Mouse (Mus musculus): ENCODE results near the gene Actr2. TPM values are rescaled to one million over a fixed set of nuclear protein-coding genes. Genes with fewer than 3 reads are reported as not detected.

The Actr2 gene
- polyA plus RNA-seq, 1 experiment = 30.2 TPM

GRCm38 (mm10) chr11:20133721-20134120 lies 21.0 kb upstream of the Actr2 start:
- Histone ChIP-seq H3ac (ENCODE audit: control insufficient read depth, insufficient read length) (no peak overlapping the region), H3K4me3 (no peak overlapping the region), H3K4me2 (ENCODE audit: low read depth) (no peak overlapping the region), H3K36me3 (ENCODE audit: control insufficient read depth, insufficient read depth) (no peaks in the 10 kb centered on the region), H3K79me2 (ENCODE audit: control insufficient read depth, insufficient read depth) (no peaks in the 10 kb centered on the region), H3K27me3 (ENCODE audit: control insufficient read depth, insufficient read depth, insufficient read length) (no peaks in the 10 kb centered on the region)
- TF ChIP-seq POLR2AphosphoS2 (IDR thresholded peaks at IDR 0.05; ENCODE audit: insufficient read length, low read depth) (no peak), TCF12 (IDR thresholded peaks at IDR 0.05; ENCODE audit: insufficient read depth, poor library complexity, severe bottlenecking) (no peak), MYOD1 (IDR thresholded peaks at IDR 0.05; ENCODE audit: control insufficient read depth in 1 of 3, insufficient read length in 2 of 3, low read depth in 2 of 3) (no peak), MAX (IDR thresholded peaks at IDR 0.05; ENCODE audit: low read depth) (no peak), MYOG (IDR thresholded peaks at IDR 0.05; ENCODE audit: control insufficient read depth in 1 of 3, insufficient read depth in 1 of 3, insufficient read length in 2 of 3, low read depth in 2 of 3) (no peak), E2F4 (IDR thresholded peaks at IDR 0.05; ENCODE audit: insufficient read depth) (no peak), USF1 (IDR thresholded peaks at IDR 0.05; ENCODE audit: low read depth) (no peak), CEBPB (IDR thresholded peaks at IDR 0.05; ENCODE audit: insufficient read depth, poor library complexity, severe bottlenecking) (no peak), REST (IDR thresholded peaks at IDR 0.05; ENCODE audit: insufficient read depth, insufficient read length) (no peak), SRF (IDR thresholded peaks at IDR 0.05; ENCODE audit: control insufficient read depth, insufficient read length, low read depth) (no peak), POLR2A (IDR thresholded peaks at IDR 0.05; ENCODE audit: insufficient read length, low read depth) (no peak), TCF3 (IDR thresholded peaks at IDR 0.05; ENCODE audit: insufficient read length, low read depth) (no peak)

GRCm38 (mm10) chr11:20132955-20133562 lies 20.3 kb upstream of the Actr2 start:
- H3K4me3 ChIP-seq = no peak overlapping the region
- H3ac ChIP-seq (ENCODE audit: control insufficient read depth, insufficient read length) = no peak overlapping the region
- TF ChIP-seq USF1 (IDR thresholded peaks at IDR 0.05; ENCODE audit: low read depth) (no peak), SRF (IDR thresholded peaks at IDR 0.05; ENCODE audit: control insufficient read depth, insufficient read length, low read depth) (no peak), MYOG (IDR thresholded peaks at IDR 0.05; ENCODE audit: control insufficient read depth in 1 of 3, insufficient read depth in 1 of 3, insufficient read length in 2 of 3, low read depth in 2 of 3) (no peak), POLR2A (IDR thresholded peaks at IDR 0.05; ENCODE audit: insufficient read length, low read depth) (no peak), E2F4 (IDR thresholded peaks at IDR 0.05; ENCODE audit: insufficient read depth) (no peak), MYOD1 (IDR thresholded peaks at IDR 0.05; ENCODE audit: control insufficient read depth in 1 of 3, insufficient read length in 2 of 3, low read depth in 2 of 3) (no peak), TCF3 (IDR thresholded peaks at IDR 0.05; ENCODE audit: insufficient read length, low read depth) (no peak), MAX (IDR thresholded peaks at IDR 0.05; ENCODE audit: low read depth) (no peak)
- no peaks in the 10 kb centered on the region for H3K36me3 ChIP-seq (ENCODE audit: control insufficient read depth, insufficient read depth)
- H3K79me2 ChIP-seq (ENCODE audit: control insufficient read depth, insufficient read depth) = no peaks in the 10 kb centered on the region
- H3K27me3 ChIP-seq (ENCODE audit: control insufficient read depth, insufficient read depth, insufficient read length) = no peaks in the 10 kb centered on the region
- peak overlapping the region; percentile 69 for H3K4me2 ChIP-seq (ENCODE audit: low read depth)

GRCm38 (mm10) chr11:20126673-20127516 lies 14.2 kb upstream of the Actr2 start:
- no peak overlapping the region for H3K4me2 ChIP-seq (ENCODE audit: low read depth)
- H3K4me3 ChIP-seq = no peak overlapping the region
- H3K27me3 ChIP-seq (ENCODE audit: control insufficient read depth, insufficient read depth, insufficient read length) = no peaks in the 10 kb centered on the region
- no peak overlapping the region for H3ac ChIP-seq (ENCODE audit: control insufficient read depth, insufficient read length)
- TF ChIP-seq MYOG (IDR thresholded peaks at IDR 0.05; ENCODE audit: control insufficient read depth in 1 of 3, insufficient read depth in 1 of 3, insufficient read length in 2 of 3, low read depth in 2 of 3) (no peak), SRF (IDR thresholded peaks at IDR 0.05; ENCODE audit: control insufficient read depth, insufficient read length, low read depth) (no peak), REST (IDR thresholded peaks at IDR 0.05; ENCODE audit: insufficient read depth, insufficient read length) (no peak), POLR2A (IDR thresholded peaks at IDR 0.05; ENCODE audit: insufficient read length, low read depth) (no peak), E2F4 (IDR thresholded peaks at IDR 0.05; ENCODE audit: insufficient read depth) (no peak), TCF3 (IDR thresholded peaks at IDR 0.05; ENCODE audit: insufficient read length, low read depth) (no peak)
- no peaks in the 10 kb centered on the region for H3K36me3 ChIP-seq (ENCODE audit: control insufficient read depth, insufficient read depth)
- H3K79me2 ChIP-seq (ENCODE audit: control insufficient read depth, insufficient read depth) = no peaks in the 10 kb centered on the region

GRCm38 (mm10) chr11:20125423-20125822 lies 12.7 kb upstream of the Actr2 start:
- Histone ChIP-seq H3K27me3 (ENCODE audit: control insufficient read depth, insufficient read depth, insufficient read length) (no peaks in the 10 kb centered on the region), H3K4me3 (no peak overlapping the region), H3K4me2 (ENCODE audit: low read depth) (no peak overlapping the region), H3K79me2 (ENCODE audit: control insufficient read depth, insufficient read depth) (no peaks in the 10 kb centered on the region), H3ac (ENCODE audit: control insufficient read depth, insufficient read length) (no peak overlapping the region), H3K36me3 (ENCODE audit: control insufficient read depth, insufficient read depth) (no peaks in the 10 kb centered on the region)
- TF ChIP-seq MYOG (IDR thresholded peaks at IDR 0.05; ENCODE audit: control insufficient read depth in 1 of 3, insufficient read depth in 1 of 3, insufficient read length in 2 of 3, low read depth in 2 of 3) = peak in 2 of 3 experiments; percentile 19 to 68
- TF ChIP-seq E2F4 (IDR thresholded peaks at IDR 0.05; ENCODE audit: insufficient read depth) = no peak
- peak in 2 of 3 experiments; percentile 30 to 65 for TF ChIP-seq MYOD1 (IDR thresholded peaks at IDR 0.05; ENCODE audit: control insufficient read depth in 1 of 3, insufficient read length in 2 of 3, low read depth in 2 of 3)

GRCm38 (mm10) chr11:20116701-20117100 lies 4.0 kb upstream of the Actr2 start:
- Histone ChIP-seq H3K36me3 (ENCODE audit: control insufficient read depth, insufficient read depth) (no peaks in the 10 kb centered on the region), H3K4me3 (no peak overlapping the region), H3K4me2 (ENCODE audit: low read depth) (no peak overlapping the region), H3ac (ENCODE audit: control insufficient read depth, insufficient read length) (no peak overlapping the region), H3K27me3 (ENCODE audit: control insufficient read depth, insufficient read depth, insufficient read length) (no peaks in the 10 kb centered on the region), H3K79me2 (ENCODE audit: control insufficient read depth, insufficient read depth) (peaks cover 16% of the 10 kb centered on the region)
- TF ChIP-seq TCF3 (IDR thresholded peaks at IDR 0.05; ENCODE audit: insufficient read length, low read depth) = no peak
- no peak for TF ChIP-seq POLR2A (IDR thresholded peaks at IDR 0.05; ENCODE audit: insufficient read length, low read depth)

All from myocyte (in vitro differentiated cells).